Mouse (Mus musculus): Measurements from ENCODE around the gene Acss2. TPM values are rescaled to one million over a fixed set of nuclear protein-coding genes. Genes with fewer than 3 reads are reported as not detected.

The Acss2 gene
- polyA plus RNA-seq, 1 experiment: 3.1 TPM

- TF ChIP-seq USF1 (IDR thresholded peaks at IDR 0.05; ENCODE audit: low read depth) (no peak), MYOD1 (IDR thresholded peaks at IDR 0.05; ENCODE audit: control insufficient read depth, insufficient read length, low read depth) (no peak), CEBPB (IDR thresholded peaks at IDR 0.05; ENCODE audit: low read depth) (no peak), MAX (IDR thresholded peaks at IDR 0.05) (no peak)
- Histone ChIP-seq H3K79me3 (ENCODE audit: low read depth) (no peaks in the 10 kb centered on the region), H3K36me3 (ENCODE audit: control insufficient read depth, insufficient read depth) (no peaks in the 10 kb centered on the region), H3K27me3 (ENCODE audit: control insufficient read depth, insufficient read depth, insufficient read length) (no peaks in the 10 kb centered on the region), H3ac (ENCODE audit: control insufficient read depth, insufficient read length, low read depth) (no peak overlapping the region), H3K79me2 (ENCODE audit: control insufficient read depth, insufficient read depth) (no peaks in the 10 kb centered on the region), H3K4me3 (ENCODE audit: insufficient read depth, poor library complexity, severe bottlenecking) (no peak overlapping the region)
These were observed 104.9 kb downstream of the Acss2 start for GRCm38 (mm10) chr2:155622606-155623005.

GRCm38 (mm10) chr2:155623996-155624395 lies 106.2 kb downstream of the Acss2 start:
- no peak for TF ChIP-seq MAX (IDR thresholded peaks at IDR 0.05)
- Histone ChIP-seq H3K27me3 (ENCODE audit: control insufficient read depth, insufficient read depth, insufficient read length) (no peaks in the 10 kb centered on the region), H3K36me3 (ENCODE audit: control insufficient read depth, insufficient read depth) (no peaks in the 10 kb centered on the region), H3K79me2 (ENCODE audit: control insufficient read depth, insufficient read depth) (no peaks in the 10 kb centered on the region), H3ac (ENCODE audit: control insufficient read depth, insufficient read length, low read depth) (no peak overlapping the region), H3K4me3 (ENCODE audit: insufficient read depth, poor library complexity, severe bottlenecking) (no peak overlapping the region), H3K79me3 (ENCODE audit: low read depth) (no peaks in the 10 kb centered on the region)

GRCm38 (mm10) chr2:155624730-155625129 lies 107.0 kb downstream of the Acss2 start:
- Histone ChIP-seq H3K27me3 (ENCODE audit: control insufficient read depth, insufficient read depth, insufficient read length) (no peaks in the 10 kb centered on the region), H3K79me3 (ENCODE audit: low read depth) (no peaks in the 10 kb centered on the region), H3ac (ENCODE audit: control insufficient read depth, insufficient read length, low read depth) (no peak overlapping the region), H3K79me2 (ENCODE audit: control insufficient read depth, insufficient read depth) (no peaks in the 10 kb centered on the region), H3K4me3 (ENCODE audit: insufficient read depth, poor library complexity, severe bottlenecking) (no peak overlapping the region), H3K36me3 (ENCODE audit: control insufficient read depth, insufficient read depth) (no peaks in the 10 kb centered on the region)
- TF ChIP-seq FOSL1 (IDR thresholded peaks at IDR 0.05; ENCODE audit: insufficient read depth, low read length, poor library complexity, severe bottlenecking) (peak; percentile 91), USF1 (IDR thresholded peaks at IDR 0.05; ENCODE audit: low read depth) (no peak), MYOG (IDR thresholded peaks at IDR 0.05; ENCODE audit: control insufficient read depth, extremely low read depth, insufficient read length) (no peak), MYOD1 (IDR thresholded peaks at IDR 0.05; ENCODE audit: control insufficient read depth, insufficient read length, low read depth) (no peak), CTCF (IDR thresholded peaks at IDR 0.05; ENCODE audit: control insufficient read depth, insufficient read depth, insufficient read length) (peak; percentile 34), MAX (IDR thresholded peaks at IDR 0.05) (peak; percentile 93), CEBPB (IDR thresholded peaks at IDR 0.05; ENCODE audit: low read depth) (no peak)

GRCm38 (mm10) chr2:155626277-155626676 lies 108.5 kb downstream of the Acss2 start:
- Histone ChIP-seq H3K36me3 (ENCODE audit: control insufficient read depth, insufficient read depth) (no peaks in the 10 kb centered on the region), H3K4me3 (ENCODE audit: insufficient read depth, poor library complexity, severe bottlenecking) (no peak overlapping the region), H3K79me3 (ENCODE audit: low read depth) (no peaks in the 10 kb centered on the region), H3K27me3 (ENCODE audit: control insufficient read depth, insufficient read depth, insufficient read length) (no peaks in the 10 kb centered on the region), H3ac (ENCODE audit: control insufficient read depth, insufficient read length, low read depth) (no peak overlapping the region), H3K79me2 (ENCODE audit: control insufficient read depth, insufficient read depth) (no peaks in the 10 kb centered on the region)
- TF ChIP-seq USF1 (IDR thresholded peaks at IDR 0.05; ENCODE audit: low read depth) (no peak), MYOG (IDR thresholded peaks at IDR 0.05; ENCODE audit: control insufficient read depth, extremely low read depth, insufficient read length) (no peak), CTCF (IDR thresholded peaks at IDR 0.05; ENCODE audit: control insufficient read depth, insufficient read depth, insufficient read length) (no peak), CEBPB (IDR thresholded peaks at IDR 0.05; ENCODE audit: low read depth) (no peak), MYOD1 (IDR thresholded peaks at IDR 0.05; ENCODE audit: control insufficient read depth, insufficient read length, low read depth) (no peak)

- Histone ChIP-seq H3K36me3 (ENCODE audit: control insufficient read depth, insufficient read depth) (no peaks in the 10 kb centered on the region), H3K79me2 (ENCODE audit: control insufficient read depth, insufficient read depth) (no peaks in the 10 kb centered on the region), H3K4me3 (ENCODE audit: insufficient read depth, poor library complexity, severe bottlenecking) (no peak overlapping the region), H3K79me3 (ENCODE audit: low read depth) (no peaks in the 10 kb centered on the region), H3ac (ENCODE audit: control insufficient read depth, insufficient read length, low read depth) (no peak overlapping the region), H3K27me3 (ENCODE audit: control insufficient read depth, insufficient read depth, insufficient read length) (no peaks in the 10 kb centered on the region)
- peak; percentile 22 for TF ChIP-seq CTCF (IDR thresholded peaks at IDR 0.05; ENCODE audit: control insufficient read depth, insufficient read depth, insufficient read length)
- no peak for TF ChIP-seq MYOG (IDR thresholded peaks at IDR 0.05; ENCODE audit: control insufficient read depth, extremely low read depth, insufficient read length)
These were observed 109.4 kb downstream of the Acss2 start for GRCm38 (mm10) chr2:155627030-155627738.

GRCm38 (mm10) chr2:155628112-155628511 lies 110.4 kb downstream of the Acss2 start:
- no peak overlapping the region for H3ac ChIP-seq (ENCODE audit: control insufficient read depth, insufficient read length, low read depth)
- no peaks in the 10 kb centered on the region for H3K27me3 ChIP-seq (ENCODE audit: control insufficient read depth, insufficient read depth, insufficient read length)
- TF ChIP-seq USF1 (IDR thresholded peaks at IDR 0.05; ENCODE audit: low read depth) (no peak), MYOD1 (IDR thresholded peaks at IDR 0.05; ENCODE audit: control insufficient read depth, insufficient read length, low read depth) (no peak), CEBPB (IDR thresholded peaks at IDR 0.05; ENCODE audit: low read depth) (no peak), MYOG (IDR thresholded peaks at IDR 0.05; ENCODE audit: control insufficient read depth, extremely low read depth, insufficient read length) (no peak), CTCF (IDR thresholded peaks at IDR 0.05; ENCODE audit: control insufficient read depth, insufficient read depth, insufficient read length) (no peak), MAX (IDR thresholded peaks at IDR 0.05) (no peak), FOSL1 (IDR thresholded peaks at IDR 0.05; ENCODE audit: insufficient read depth, low read length, poor library complexity, severe bottlenecking) (no peak)
- H3K79me3 ChIP-seq (ENCODE audit: low read depth): no peaks in the 10 kb centered on the region
- no peak overlapping the region for H3K4me3 ChIP-seq (ENCODE audit: insufficient read depth, poor library complexity, severe bottlenecking)
- no peaks in the 10 kb centered on the region for H3K79me2 ChIP-seq (ENCODE audit: control insufficient read depth, insufficient read depth)
- no peaks in the 10 kb centered on the region for H3K36me3 ChIP-seq (ENCODE audit: control insufficient read depth, insufficient read depth)
